Mouse (Mus musculus) stomach, embryonic 15.5 days (tissue): ENCODE data around the gene Atp6v0c. TPM values are rescaled to one million over a fixed set of nuclear protein-coding genes. Genes with fewer than 3 reads are reported as not detected.
A peak's percentile ranks its signal among the peaks of the same experiment; 100 is the strongest.

ENCODE experiments used
- ATAC-seq: fragments of 200-750 bp; cut with Nextera tagmentation; 2 replicates; pipeline ENCODE4 v1.8.0; 2017; ENCODE audit warnings: low read depth, moderate number of reproducible peaks, moderate TSS enrichment; ENCODE audit not compliant: insufficient read depth, low FRiP score
- H3K27ac ChIP-seq: fragments of 300-500 bp; sonication (generic); 2 replicates; pipeline ENCODE4 v1.5.1; 2015; ENCODE audit warnings: mild to moderate bottlenecking, inconsistent platforms
- H3K27me3 ChIP-seq: fragments of 300-500 bp; sonication (generic); replicated peaks from 2 replicates; pipeline ENCODE4 v1.6.1; 2015; ENCODE audit warnings: inconsistent platforms
- H3K36me3 ChIP-seq: fragments of 300-500 bp; sonication (generic); 2 replicates; pipeline ENCODE4 v1.6.1; 2015; ENCODE audit warnings: inconsistent platforms
- H3K4me1 ChIP-seq: fragments of 300-500 bp; sonication (generic); 2 replicates; pipeline ENCODE4 v1.6.1; 2015; ENCODE audit warnings: inconsistent platforms
- H3K4me2 ChIP-seq: fragments of 300-500 bp; sonication (generic); 2 replicates; pipeline ENCODE4 v1.6.1; 2015; ENCODE audit warnings: mild to moderate bottlenecking, inconsistent platforms
- H3K4me3 ChIP-seq: fragments of 300-500 bp; sonication (generic); replicated peaks from 2 replicates; pipeline ENCODE4 v1.5.1; 2015; ENCODE audit warnings: inconsistent platforms
- H3K9ac ChIP-seq: fragments of 300-500 bp; sonication (generic); 2 replicates; pipeline ENCODE4 v1.6.1; 2015; ENCODE audit warnings: inconsistent platforms
- H3K9me3 ChIP-seq: fragments of 300-500 bp; sonication (generic); 2 replicates; pipeline ENCODE4 v1.6.1; 2016; ENCODE audit warnings: inconsistent platforms
- WGBS: fragments of 180-500 bp; shearing (Covaris S2); methylation state at CpG from one replicate; pipeline ENCODE4 v1.1.7; 2015; 5-methylcytosine and 5-hydroxymethylcytosine counted together
- polyA plus RNA-seq: library from polyadenylated mRNA; unstranded; fragments of >200 nt; fragmentation: Nextera tagmentation; extraction: Ambion mirVana; gene quantifications from 2 replicates; pipeline ENCODE4 v1.2.1, GENCODE M21; 2015

The Atp6v0c gene
- polyA plus RNA-seq, 1 experiment from 2014 or later: 512 TPM

DNA sequence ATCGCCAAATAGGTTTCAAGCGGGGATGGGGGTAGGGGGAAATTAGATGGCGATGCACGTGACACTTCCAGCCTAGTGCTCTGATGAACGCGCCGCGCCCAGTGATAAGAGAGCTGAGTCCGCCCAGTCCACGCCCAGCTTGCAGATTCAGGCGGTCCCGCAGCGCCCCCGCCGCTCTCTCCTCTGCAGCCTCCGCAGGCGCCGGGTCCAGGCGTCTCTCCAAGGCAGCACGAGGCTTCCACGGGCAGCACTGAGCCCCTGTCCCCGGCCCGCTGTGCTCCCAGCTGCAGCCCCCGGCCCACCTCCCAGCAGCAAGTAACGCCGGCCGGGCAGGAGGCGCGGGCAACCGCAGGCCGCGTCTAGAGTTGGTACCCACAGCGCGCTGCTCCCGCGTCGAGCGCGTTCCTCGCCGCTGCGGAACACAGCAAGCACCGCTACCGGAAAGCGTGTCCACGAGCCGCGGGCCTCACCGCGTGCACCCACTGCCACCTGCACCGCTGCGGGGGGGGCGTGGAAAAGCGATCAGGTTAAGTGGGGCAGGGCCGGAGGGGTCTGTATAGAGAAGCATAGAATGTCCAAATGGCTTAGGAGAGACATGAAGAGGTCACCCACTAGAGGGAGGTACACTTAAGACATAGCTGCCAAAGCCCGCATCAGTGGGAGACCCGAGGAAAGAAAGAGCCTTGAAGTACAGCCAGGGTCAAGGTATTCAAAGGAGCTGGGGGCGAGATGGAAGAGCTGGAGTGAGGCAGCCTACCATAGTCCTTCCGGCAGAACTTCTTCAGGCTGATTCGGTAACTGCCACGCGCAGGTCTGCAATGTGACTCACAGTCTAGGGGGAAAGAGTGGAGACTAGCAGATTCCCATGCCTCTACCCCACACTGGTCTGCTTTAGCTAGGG, 37.2 kb upstream of the Atp6v0c start:
- Histone ChIP-seq H3K4me2 (peak overlapping the region; percentile 95), H3K27ac (peak overlapping the region; percentile 8; the same call in 1 of the 2 replicates), H3K9ac (peak overlapping the region; percentile 36; the same call in 1 of the 2 replicates), H3K9me3 (no peaks in the 10 kb centered on the region), H3K36me3 (no peaks in the 10 kb centered on the region), H3K4me1 (peaks cover 68% of the 10 kb centered on the region), H3K4me3 (peak overlapping the region; percentile 73), H3K27me3 (peaks cover 5% of the 10 kb centered on the region; the same call in 1 of the 2 replicates)
- 4% methylated on average over 62 of the region's 62 CpGs for WGBS
- peak; percentile 7; the same call in 1 of the 2 replicates for ATAC-seq

DNA sequence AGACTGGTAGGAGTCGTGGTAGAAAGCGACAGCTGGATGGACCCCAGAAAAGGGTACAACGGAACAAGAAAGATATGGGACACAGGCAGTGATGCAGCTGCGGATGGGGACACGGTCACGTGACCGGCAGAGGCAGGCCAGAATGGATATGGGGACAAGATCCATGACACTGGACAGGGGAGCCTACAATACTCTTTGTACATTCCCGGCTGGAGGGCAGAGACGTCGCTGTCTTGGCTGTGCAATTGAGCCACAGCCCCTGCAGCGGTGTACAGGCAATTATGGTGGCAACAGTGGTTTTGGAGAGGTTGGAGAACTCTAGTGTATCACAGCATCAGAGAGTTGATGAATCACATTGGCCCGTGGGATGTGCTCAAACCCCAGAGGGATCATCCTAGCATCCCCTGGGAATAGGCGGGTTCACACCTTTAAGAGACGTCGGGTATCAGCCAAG, 36.4 kb upstream of the Atp6v0c start:
- Histone ChIP-seq H3K4me1 (peaks cover 61% of the 10 kb centered on the region), H3K27me3 (peaks cover 5% of the 10 kb centered on the region; the same call in 1 of the 2 replicates), H3K36me3 (no peaks in the 10 kb centered on the region), H3K27ac (no peak overlapping the region; the same call in 1 of the 2 replicates), H3K4me2 (peak overlapping the region; percentile 95), H3K9me3 (no peaks in the 10 kb centered on the region), H3K9ac (0 out of 2 replicates have a peak overlapping the region, but pooled peaks have one; percentile 67), H3K4me3 (peak overlapping the region; percentile 73)
- WGBS: 9% methylated on average over 15 of the region's 15 CpGs
- no peak for ATAC-seq

DNA sequence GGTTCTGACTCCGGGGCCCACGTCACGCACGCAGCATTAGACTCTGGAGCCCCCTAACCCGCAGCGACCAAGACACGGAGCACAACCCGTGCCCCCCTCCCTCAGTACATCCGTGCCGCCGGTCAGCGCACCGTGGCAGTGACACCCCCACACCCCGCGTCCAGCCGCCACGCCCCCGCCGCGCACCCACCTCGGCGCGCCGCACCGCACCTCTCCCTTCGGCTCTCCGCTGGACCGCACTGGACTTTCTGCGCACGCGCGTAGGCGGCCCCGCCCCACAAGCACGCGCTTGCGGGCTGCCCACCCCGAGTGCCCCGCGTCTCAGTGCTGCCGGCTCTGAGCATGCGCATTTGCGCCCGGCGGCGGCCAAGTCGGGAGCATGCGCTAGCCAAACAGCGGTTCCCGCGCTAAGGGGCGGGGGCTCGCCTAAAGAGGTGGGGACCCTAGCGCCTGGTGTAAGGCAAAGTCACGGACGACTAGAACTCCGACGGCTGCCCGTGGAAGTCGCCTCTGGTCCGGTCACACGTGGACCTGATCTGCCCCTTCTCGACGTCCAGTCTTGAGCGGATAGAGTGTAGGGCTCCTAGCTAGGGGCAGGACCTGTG, 35.9 kb upstream of the Atp6v0c start, which contains the start of gene Tbc1d24:
Gene Tbc1d24 (minus strand): TSS at position 279 of the 605 bp plus-strand sequence.
- H3K27ac ChIP-seq: peak within 1 kb of the TSS; percentile 8
- ATAC-seq: peak; percentile 55

DNA sequence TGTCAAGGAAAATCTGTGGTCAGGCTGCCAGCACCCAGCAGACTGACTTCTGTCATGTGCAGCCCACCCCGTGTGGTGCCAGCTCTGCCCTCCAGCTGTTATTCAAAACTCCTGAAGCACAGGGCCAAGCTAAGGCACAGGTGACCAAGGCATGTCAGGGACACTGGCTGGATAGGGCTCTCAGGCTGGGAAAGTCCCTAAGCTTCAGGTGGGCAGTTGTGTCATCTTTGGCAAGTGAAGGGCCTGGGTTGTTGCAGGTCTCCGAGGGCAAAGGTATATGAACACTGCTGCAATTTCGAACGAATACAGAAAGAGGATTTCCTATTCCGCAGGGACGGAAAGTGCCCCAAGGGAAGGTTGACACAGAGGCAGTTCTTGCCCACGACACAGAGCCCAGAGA, 35.3 kb upstream of the Atp6v0c start:
- WGBS: 3% methylated on average over 7 of the region's 7 CpGs
- H3K27ac ChIP-seq: no peak overlapping the region
- peaks cover 55% of the 10 kb centered on the region for H3K4me1 ChIP-seq
- peak overlapping the region; percentile 73 for H3K4me3 ChIP-seq
- no peaks in the 10 kb centered on the region for H3K36me3 ChIP-seq
- ATAC-seq: no peak
- peak overlapping the region; percentile 95 for H3K4me2 ChIP-seq
- no peaks in the 10 kb centered on the region for H3K9me3 ChIP-seq
- H3K27me3 ChIP-seq: peaks cover 5% of the 10 kb centered on the region; the same call in 1 of the 2 replicates
- H3K9ac ChIP-seq: peak overlapping the region; percentile 67

More for the DNA sequence above, 35.9 kb upstream of the Atp6v0c start, which contains the start of gene Tbc1d24:
- Histone ChIP-seq H3K9me3 (no peaks in the 10 kb centered on the region), H3K4me1 (peaks cover 55% of the 10 kb centered on the region), H3K4me3 (peak within 1 kb of the TSS; percentile 73), H3K4me2 (peak within 1 kb of the TSS; percentile 95), H3K36me3 (no peaks in the 10 kb centered on the region), H3K9ac (peak within 1 kb of the TSS; percentile 67), H3K27me3 (peaks cover 5% of the 10 kb centered on the region; the same call in 1 of the 2 replicates)
- WGBS: under 1% methylated on average over 52 of the region's 65 CpGs

DNA sequence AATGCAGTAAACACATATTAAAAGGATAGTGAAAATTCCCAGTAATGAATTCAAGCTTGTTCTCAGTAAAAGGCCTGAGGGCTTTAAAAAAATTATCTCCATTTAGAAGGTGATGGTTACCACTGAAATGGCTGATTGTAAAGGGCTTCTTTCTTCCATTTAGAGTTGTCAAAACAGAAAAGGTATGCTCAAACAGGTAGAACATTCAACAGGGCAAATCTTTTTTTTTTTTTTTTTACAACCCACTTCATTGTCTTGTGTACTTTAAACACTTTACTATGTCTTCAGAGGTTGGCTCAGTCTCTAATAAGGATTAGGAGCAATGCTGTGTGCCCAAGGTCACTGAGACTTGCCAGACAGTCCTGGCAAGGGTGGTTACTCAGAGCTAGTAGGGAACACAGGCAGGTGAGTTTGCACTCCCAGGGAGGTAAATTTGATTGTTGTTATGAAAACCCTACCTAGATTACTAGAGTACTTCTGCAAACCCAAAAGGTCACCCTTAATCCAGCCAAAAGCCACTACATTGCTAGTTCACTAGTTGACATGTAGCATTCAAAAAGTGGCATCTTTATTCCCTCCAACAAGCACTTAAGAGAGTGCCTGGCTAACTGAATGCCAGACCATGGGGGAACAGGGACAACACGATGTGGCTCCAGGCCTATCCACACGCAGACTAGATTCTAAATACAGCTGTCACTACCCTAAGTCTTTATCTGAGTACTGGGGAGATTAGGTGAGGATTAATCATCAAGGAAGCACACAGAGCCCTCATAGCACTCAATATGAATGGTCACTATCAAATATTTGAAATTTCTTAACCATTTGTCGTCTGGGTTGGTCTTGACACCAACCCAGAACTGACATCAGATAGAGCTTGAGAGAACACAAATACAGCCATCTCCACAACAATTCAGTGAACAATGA, 34.4 kb upstream of the Atp6v0c start:
- Histone ChIP-seq H3K4me1 (peaks cover 50% of the 10 kb centered on the region), H3K9me3 (no peaks in the 10 kb centered on the region), H3K36me3 (no peaks in the 10 kb centered on the region), H3K4me2 (peak overlapping the region; percentile 95), H3K4me3 (peak overlapping the region; percentile 73; the same call in 1 of the 2 replicates), H3K9ac (no peak overlapping the region), H3K27me3 (peaks cover 5% of the 10 kb centered on the region; the same call in 1 of the 2 replicates), H3K27ac (no peak overlapping the region; the same call in 1 of the 2 replicates)
- ATAC-seq: no peak
- WGBS: 56% methylated on average over 3 of the region's 3 CpGs

DNA sequence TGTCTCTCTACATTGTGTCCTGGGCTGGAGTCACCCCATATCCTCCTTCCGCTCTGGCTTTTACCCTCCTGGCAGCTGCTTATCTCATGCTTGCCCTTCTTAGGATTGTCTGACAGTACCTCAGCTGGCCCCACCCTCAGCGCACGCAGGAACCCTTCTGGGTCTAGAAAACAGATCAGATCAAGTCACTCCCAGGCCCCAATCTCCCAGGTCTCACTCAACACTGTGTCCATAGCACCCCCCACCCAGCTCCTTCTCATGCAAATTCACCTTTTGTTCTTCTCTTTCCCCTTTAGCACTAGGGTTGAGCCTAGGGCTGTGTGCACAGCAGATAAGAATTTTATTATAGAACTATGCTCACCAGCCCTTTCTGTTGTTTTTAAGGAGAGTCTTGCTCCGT, 33.6 kb upstream of the Atp6v0c start:
- 50% methylated on average over 4 of the region's 4 CpGs for WGBS
- Histone ChIP-seq H3K4me2 (no peak overlapping the region), H3K36me3 (no peaks in the 10 kb centered on the region), H3K27ac (no peak overlapping the region), H3K27me3 (peaks cover 2% of the 10 kb centered on the region; the same call in 1 of the 2 replicates), H3K9ac (no peak overlapping the region), H3K9me3 (no peaks in the 10 kb centered on the region), H3K4me1 (peaks cover 42% of the 10 kb centered on the region), H3K4me3 (no peak overlapping the region)
- peak; percentile 47; the same call in 1 of the 2 replicates for ATAC-seq

DNA sequence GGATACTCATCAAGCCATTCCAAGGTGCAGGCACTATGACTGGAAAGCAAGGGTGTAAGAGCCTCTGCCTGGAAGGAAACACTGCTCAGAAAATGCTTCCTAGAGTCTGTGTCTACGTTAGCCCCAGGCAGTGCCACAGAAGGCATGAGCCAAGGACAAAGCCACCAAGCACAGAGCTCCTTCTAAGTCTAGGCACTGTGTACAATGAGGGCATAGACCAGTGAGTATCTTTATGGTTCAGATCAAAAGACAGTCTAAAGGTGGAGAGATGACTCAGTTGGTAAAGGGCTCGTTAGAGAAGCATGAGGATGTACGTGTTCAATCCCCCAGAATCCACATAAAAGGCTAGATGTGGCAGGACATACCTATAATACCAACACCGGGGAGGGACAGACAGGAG, 31.6 kb upstream of the Atp6v0c start:
- 81% methylated on average over 4 of the region's 4 CpGs for WGBS
- Histone ChIP-seq H3K9ac (no peak overlapping the region), H3K9me3 (no peaks in the 10 kb centered on the region), H3K4me3 (no peak overlapping the region), H3K27ac (no peak overlapping the region), H3K4me1 (peaks cover 24% of the 10 kb centered on the region), H3K27me3 (no peaks in the 10 kb centered on the region; the same call in 1 of the 2 replicates), H3K4me2 (no peak overlapping the region), H3K36me3 (no peaks in the 10 kb centered on the region)
- ATAC-seq: no peak

DNA sequence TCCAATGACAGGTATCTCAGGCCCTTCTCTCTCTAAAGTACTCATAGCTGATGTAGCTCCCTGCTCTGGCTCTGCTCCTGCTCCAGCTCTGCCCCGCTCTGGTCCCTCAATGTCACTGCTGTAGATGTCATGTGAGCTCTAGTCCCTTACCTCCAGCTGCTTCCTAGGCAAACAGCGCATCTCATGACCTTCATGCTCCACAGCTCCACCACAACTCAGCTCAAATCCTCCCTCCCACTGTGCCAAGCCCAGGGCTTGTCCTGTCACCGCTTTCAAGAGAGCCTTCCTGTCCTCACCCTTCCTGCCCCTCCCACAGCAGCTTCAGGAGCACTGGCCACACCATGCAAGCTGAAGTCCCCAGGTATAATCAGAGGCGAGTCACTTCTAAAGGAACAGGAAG, 30.2 kb upstream of the Atp6v0c start:
- H3K9me3 ChIP-seq: no peaks in the 10 kb centered on the region
- no peaks in the 10 kb centered on the region for H3K27me3 ChIP-seq
- H3K4me1 ChIP-seq: peaks cover 13% of the 10 kb centered on the region
- ATAC-seq: no peak
- no peak overlapping the region for H3K4me2 ChIP-seq
- 60% methylated on average over 4 of the region's 4 CpGs for WGBS
- H3K4me3 ChIP-seq: no peak overlapping the region
- H3K27ac ChIP-seq: no peak overlapping the region
- no peak overlapping the region for H3K9ac ChIP-seq
- H3K36me3 ChIP-seq: no peaks in the 10 kb centered on the region

DNA sequence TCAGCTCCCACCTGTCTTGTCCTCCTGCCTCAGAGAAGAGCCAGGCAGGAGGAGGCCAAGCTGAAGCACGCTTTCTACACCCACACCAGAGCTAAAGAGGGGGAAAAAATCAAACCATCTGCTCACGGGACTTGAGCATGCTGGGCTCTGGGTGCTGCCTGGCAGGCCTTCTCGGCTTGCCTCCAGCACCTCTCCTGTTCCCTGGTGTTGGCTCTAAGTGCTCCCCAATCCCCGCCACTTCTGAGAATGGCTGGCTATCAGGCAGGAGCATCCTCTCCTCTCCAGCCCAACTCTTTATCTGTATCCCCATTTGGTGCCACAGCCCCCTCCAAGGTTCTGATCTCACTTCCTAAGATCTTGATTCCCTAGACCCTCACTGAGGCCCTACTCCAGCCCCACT, 29.8 kb upstream of the Atp6v0c start:
- Histone ChIP-seq H3K4me1 (peaks cover 8% of the 10 kb centered on the region; the same call in 1 of the 2 replicates), H3K9ac (no peak overlapping the region), H3K27me3 (no peaks in the 10 kb centered on the region), H3K4me3 (no peak overlapping the region), H3K36me3 (no peaks in the 10 kb centered on the region), H3K9me3 (no peaks in the 10 kb centered on the region), H3K27ac (no peak overlapping the region), H3K4me2 (no peak overlapping the region)
- WGBS: 77% methylated on average over 4 of the region's 4 CpGs
- ATAC-seq: no peak

DNA sequence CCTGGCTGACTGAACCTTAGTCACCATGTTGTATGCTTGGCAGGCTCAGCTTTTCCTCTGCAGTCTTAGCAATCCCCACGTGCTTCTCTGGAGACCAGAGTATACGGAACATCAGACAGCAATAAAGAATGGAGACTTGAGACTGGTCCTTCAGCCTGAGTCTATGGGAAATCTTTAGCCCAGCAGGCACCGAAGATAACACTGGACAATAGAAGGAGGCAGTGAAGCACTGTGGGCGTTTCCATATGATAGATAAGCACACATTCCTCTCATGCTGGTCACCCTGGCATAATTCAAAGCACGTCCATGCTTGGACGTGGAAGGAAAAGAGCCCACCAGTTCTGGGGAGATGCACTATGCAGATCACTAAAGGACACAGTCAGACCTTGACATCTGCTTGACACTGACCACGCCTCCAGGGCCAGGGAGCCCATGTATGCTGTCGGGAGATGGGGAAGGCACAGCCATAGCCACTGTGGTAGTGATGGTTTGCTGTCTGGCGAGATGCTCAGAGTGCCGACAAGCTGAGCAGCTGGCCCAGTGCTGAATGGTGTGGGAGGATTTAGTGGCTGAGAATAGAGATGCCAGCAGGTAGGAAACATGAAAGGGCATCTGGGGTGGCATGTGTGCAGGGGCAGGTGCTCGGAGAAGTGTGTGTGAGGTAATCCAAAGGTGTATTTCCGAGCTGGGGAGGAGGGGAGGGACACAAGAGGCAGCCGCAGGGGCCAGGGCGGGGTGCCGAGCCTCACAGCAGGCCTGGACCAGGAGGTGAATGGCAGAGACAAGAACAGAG, 27.7 kb upstream of the Atp6v0c start:
- ATAC-seq: no peak; the same call in 1 of the 2 replicates
- WGBS: 57% methylated on average over 15 of the region's 15 CpGs

More for the DNA sequence above, 27.7 kb upstream of the Atp6v0c start:
- no peaks in the 10 kb centered on the region for H3K36me3 ChIP-seq
- H3K27ac ChIP-seq: no peak overlapping the region
- H3K27me3 ChIP-seq: no peaks in the 10 kb centered on the region
- H3K9ac ChIP-seq: no peak overlapping the region
- H3K9me3 ChIP-seq: no peaks in the 10 kb centered on the region
- no peak overlapping the region for H3K4me3 ChIP-seq
- H3K4me2 ChIP-seq: no peak overlapping the region
- H3K4me1 ChIP-seq: 0 out of 2 replicates have a peak, but pooled peaks cover 3% of the 10 kb centered on the region
